Mouse (Mus musculus): ENCODE results near the gene Gstt3.

DNA sequence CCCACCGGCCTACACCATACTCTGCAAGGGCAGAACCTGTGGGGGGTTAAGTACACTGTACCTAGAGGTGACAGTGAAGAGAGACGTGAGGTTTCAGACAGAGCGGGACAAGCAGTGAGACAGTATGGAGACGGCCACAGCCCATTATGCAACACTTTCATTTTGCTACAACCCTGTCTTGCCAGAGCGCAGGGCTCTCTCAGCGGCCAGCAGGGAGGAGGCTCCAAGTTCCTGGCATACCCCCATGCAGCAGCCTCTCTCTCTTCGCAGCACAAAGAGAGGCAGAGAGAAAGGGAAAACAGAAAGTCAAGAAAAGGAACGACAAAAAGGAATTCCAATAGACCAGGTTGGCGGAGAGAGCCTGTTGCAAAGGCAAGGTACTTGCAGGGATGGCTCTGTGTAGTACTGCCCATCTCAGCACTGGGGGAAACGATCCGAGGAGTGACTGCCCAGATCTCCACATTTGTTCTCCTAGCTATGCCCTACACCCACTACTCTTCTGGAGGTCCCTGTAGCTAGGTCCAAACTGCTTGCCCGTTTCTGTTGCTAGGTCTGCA lies 16.5 kb upstream of the Gstt3 start:
- TF ChIP-seq CTCF (IDR thresholded peaks at IDR 0.05; ENCODE audit: borderline replicate concordance, insufficient read depth, low read depth, low read length) (no peak), POLR2A (IDR thresholded peaks at IDR 0.05; ENCODE audit: borderline replicate concordance, insufficient read depth, low read length) (peak; percentile 49; the same call in 1 of the 2 replicates)
